Mouse (Mus musculus) stomach, postnatal 0 days (tissue): Measurements from ENCODE around the gene Tnrc6b. TPM values are rescaled to one million over a fixed set of nuclear protein-coding genes. Genes with fewer than 3 reads are reported as not detected.
"Not testable (repeated sequence)": the region's sequence is repeated elsewhere in the genome, so short reads cannot be mapped to it uniquely, and the experiment has no call there.

Source experiments
- ATAC-seq: fragments of 200-750 bp; cut with Nextera tagmentation; 2 replicates; pipeline ENCODE4 v1.8.0; 2017; ENCODE audit not compliant: low FRiP score, low TSS enrichment
- DNase-seq: peaks from one replicate; pipeline ENCODE4 v3.0.0-alpha.2; 2016; ENCODE audit warnings: low spot score
- H3K27ac ChIP-seq: fragments of 300-500 bp; sonication (generic); replicated peaks from 2 replicates; pipeline ENCODE4 v1.5.1; 2014; ENCODE audit warnings: mild to moderate bottlenecking, control low read depth
- H3K27me3 ChIP-seq: fragments of 300-500 bp; sonication (generic); 2 replicates; pipeline ENCODE4 v1.6.1; 2014; ENCODE audit warnings: low read length; ENCODE audit not compliant: control insufficient read depth, insufficient read depth
- H3K36me3 ChIP-seq: fragments of 300-500 bp; sonication (generic); 2 replicates; pipeline ENCODE4 v1.6.1; 2014; ENCODE audit warnings: low read length, mixed read lengths; ENCODE audit not compliant: control insufficient read depth, insufficient read depth
- H3K4me1 ChIP-seq: fragments of 300-500 bp; sonication (generic); replicated peaks from 2 replicates; pipeline ENCODE4 v1.6.1; 2014; ENCODE audit warnings: antibody characterized with exemption; ENCODE audit not compliant: control insufficient read depth, insufficient read depth
- H3K4me2 ChIP-seq: fragments of 300-500 bp; sonication (generic); replicated peaks from 2 replicates; pipeline ENCODE4 v1.6.1; 2014; ENCODE audit warnings: low read depth, mild to moderate bottlenecking, control low read depth, moderate library complexity
- H3K4me3 ChIP-seq: fragments of 300-500 bp; sonication (generic); 2 replicates; pipeline ENCODE4 v1.5.1; 2014; ENCODE audit warnings: low read depth, low read length, control low read depth
- H3K9ac ChIP-seq: fragments of 300-500 bp; sonication (generic); 2 replicates; pipeline ENCODE4 v1.6.1; 2014; ENCODE audit warnings: mild to moderate bottlenecking, low read length, control low read depth, mixed read lengths
- H3K9me3 ChIP-seq: fragments of 300-500 bp; sonication (generic); 2 replicates; pipeline ENCODE4 v1.6.1; 2016; ENCODE audit warnings: low read length; ENCODE audit not compliant: control insufficient read depth
- CTCF ChIP-seq: IDR thresholded peaks from 2 replicates; pipeline ENCODE4 v1.5.1; 2016; ENCODE audit warnings: antibody characterized with exemption, low read depth, mild to moderate bottlenecking, moderate library complexity
- EP300 ChIP-seq: optimal IDR thresholded peaks from 2 replicates; pipeline ENCODE3; 2016; ENCODE audit warnings: antibody characterized with exemption
- WGBS: fragments of 180-500 bp; shearing (Covaris S2); extraction: QIAGEN DNeasy Blood & Tissue Kit; methylation state at CpG from one replicate; pipeline ENCODE4 v1.1.7; 2014; 5-methylcytosine and 5-hydroxymethylcytosine counted together
- polyA plus RNA-seq: library from polyadenylated mRNA; unstranded; fragments of >200 nt; fragmentation: Nextera tagmentation; extraction: Ambion mirVana; gene quantifications from 2 replicates; pipeline ENCODE4 v1.2.1, GENCODE M21; 2015

Gene Tnrc6b
- polyA plus RNA-seq, 1 experiment from 2014 or later = 8.5 TPM

DNA sequence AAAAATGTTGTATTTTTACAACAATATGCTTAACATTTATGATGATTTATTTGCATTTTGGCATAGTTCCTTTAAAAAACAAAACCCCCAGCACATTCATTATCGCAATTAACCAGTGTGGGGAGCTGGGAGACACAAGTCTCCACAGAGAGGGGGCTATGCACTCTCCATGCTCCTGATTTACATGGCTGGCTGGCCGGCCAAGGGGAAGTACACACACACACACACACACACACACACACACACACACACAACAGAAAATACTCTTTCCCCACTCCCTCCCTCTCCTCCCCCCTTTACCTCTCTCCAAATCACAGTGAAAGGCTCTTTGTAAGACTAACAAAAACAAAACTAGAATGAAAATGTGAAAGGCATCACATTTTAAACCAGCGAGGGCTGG lies 11.3 kb downstream of the Tnrc6b start:
- TF ChIP-seq EP300 (no peak), CTCF (no peak)
- H3K27me3 ChIP-seq = no peaks in the 10 kb centered on the region
- H3K4me1 ChIP-seq = no peaks in the 10 kb centered on the region
- H3K9ac ChIP-seq = no peak overlapping the region
- 44% methylated on average over 3 of the region's 3 CpGs for WGBS
- ATAC-seq = no peak
- H3K4me2 ChIP-seq = no peak overlapping the region
- DNase-seq = no peak
- H3K27ac ChIP-seq = no peak overlapping the region
- H3K4me3 ChIP-seq = no peak overlapping the region
- H3K36me3 ChIP-seq = no peaks in the 10 kb centered on the region
- no peaks in the 10 kb centered on the region for H3K9me3 ChIP-seq

DNA sequence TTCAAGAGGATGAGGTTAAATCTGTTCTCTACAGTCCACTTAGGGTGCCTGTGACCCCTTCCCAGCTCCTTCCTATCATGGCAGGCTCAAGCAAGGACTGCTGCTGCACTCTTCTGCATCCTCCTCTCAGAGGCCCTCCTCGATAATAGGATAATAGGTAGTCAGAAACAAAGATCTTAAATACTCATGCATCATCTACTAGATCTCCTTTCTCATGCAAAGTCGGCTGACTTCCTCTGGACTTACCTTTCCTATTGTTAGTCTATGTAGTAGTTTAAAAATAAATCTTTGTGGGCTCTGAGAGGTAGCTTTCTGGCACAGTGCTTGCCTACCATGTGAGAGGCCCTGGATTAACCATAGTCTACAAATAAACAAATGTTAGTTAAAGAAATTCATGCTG lies 18.4 kb downstream of the Tnrc6b start:
- WGBS = 56% methylated on average over 2 of the region's 2 CpGs
- Histone ChIP-seq H3K4me3 (no peak overlapping the region), H3K4me1 (no peaks in the 10 kb centered on the region), H3K9me3 (no peaks in the 10 kb centered on the region), H3K4me2 (no peak overlapping the region), H3K36me3 (no peaks in the 10 kb centered on the region), H3K9ac (no peak overlapping the region), H3K27ac (no peak overlapping the region), H3K27me3 (no peaks in the 10 kb centered on the region)
- no peak for TF ChIP-seq CTCF
- no peak for TF ChIP-seq EP300
- no peak for DNase-seq
- ATAC-seq = no peak

DNA sequence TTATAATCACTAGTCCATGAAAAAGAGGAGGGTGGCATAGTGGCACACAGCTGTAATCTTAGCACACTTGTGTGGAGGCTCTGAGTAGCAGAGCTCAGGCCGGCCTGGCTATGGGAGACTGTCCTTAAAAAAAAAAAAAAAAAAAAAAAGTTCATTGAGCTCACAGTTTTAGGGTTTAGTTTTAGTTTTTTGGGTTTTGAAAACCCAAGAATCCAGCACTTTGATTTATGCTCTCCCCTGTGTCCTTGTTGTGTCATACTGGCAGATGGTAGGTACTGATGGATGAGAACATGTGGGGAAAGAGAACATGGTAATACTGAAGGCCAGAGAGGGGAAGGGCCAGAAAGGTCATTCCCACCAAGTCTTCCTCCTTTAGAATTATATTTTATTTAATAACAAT lies 19.9 kb downstream of the Tnrc6b start:
- Histone ChIP-seq H3K4me3 (no peak overlapping the region), H3K27me3 (no peaks in the 10 kb centered on the region), H3K9me3 (no peaks in the 10 kb centered on the region), H3K36me3 (no peaks in the 10 kb centered on the region), H3K4me2 (no peak overlapping the region), H3K27ac (no peak overlapping the region), H3K9ac (no peak overlapping the region), H3K4me1 (no peaks in the 10 kb centered on the region)
- DNase-seq = no peak
- TF ChIP-seq EP300 = no peak
- TF ChIP-seq CTCF = no peak
- WGBS = 92% methylated on average over 1 of the region's 1 CpGs
- ATAC-seq = no peak

DNA sequence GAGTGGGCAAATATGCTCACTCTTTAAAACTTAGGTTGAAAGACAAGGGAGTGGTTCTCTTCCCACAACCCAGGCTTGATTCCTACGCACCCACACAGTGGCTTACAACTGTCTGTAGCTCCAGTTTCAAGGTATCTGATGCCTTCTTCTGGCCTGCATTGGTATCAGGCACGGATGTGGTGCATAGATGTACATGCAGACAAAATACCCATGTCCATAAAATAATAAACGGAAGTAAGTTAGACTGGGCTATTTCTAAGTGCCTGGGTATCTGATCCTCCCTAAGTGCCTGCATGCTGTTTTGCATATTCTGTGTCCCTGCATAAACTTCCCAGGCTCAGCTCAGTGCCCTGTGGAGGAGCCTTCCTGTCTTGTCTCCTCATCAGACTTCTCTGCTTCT lies 20.4 kb downstream of the Tnrc6b start:
- H3K9me3 ChIP-seq = no peaks in the 10 kb centered on the region
- DNase-seq = no peak
- H3K36me3 ChIP-seq = no peaks in the 10 kb centered on the region
- TF ChIP-seq CTCF (no peak), EP300 (no peak)
- no peaks in the 10 kb centered on the region for H3K4me1 ChIP-seq
- ATAC-seq = no peak
- H3K9ac ChIP-seq = no peak overlapping the region
- WGBS = 70% methylated on average over 3 of the region's 3 CpGs
- H3K27ac ChIP-seq = no peak overlapping the region
- no peak overlapping the region for H3K4me2 ChIP-seq
- H3K27me3 ChIP-seq = no peaks in the 10 kb centered on the region
- H3K4me3 ChIP-seq = no peak overlapping the region

DNA sequence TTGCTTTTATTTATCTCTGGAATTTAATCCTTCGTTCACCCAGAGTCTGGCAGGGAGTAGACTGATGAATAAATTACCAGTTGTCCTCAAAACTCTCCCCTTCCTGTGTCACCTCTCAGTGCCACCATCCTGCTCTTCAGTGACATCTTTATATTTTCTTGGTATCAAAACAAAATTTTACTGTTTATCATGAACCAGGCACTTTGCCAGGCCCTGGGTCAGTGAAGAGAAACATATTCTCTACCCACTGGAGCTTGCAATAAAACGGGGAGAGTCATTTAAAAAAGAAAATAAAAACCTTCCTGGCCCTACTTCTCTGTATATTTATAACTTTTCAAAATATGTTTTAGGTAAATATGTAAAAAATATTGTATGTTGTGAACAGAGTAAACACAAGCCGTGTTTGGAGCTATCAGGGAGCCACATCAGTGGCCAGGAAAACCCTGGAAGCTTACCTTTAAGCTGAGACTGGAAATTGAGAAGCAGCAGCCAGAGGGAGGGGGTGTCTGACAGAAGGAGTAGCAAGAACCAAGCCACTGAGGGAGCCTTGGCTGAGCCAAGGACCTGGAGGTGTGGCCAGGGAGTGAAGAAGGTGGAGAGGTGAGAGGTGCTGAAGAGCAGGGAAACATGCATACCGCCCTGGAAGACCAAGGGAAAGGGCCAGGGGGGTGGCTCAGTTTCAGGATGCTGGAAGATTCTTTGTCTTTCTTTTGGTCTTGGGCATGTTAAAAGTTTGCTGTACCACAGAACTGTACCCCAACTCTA lies 21.3 kb downstream of the Tnrc6b start:
- no peak for DNase-seq
- no peak overlapping the region for H3K27ac ChIP-seq
- WGBS = 30% methylated on average over 4 of the region's 4 CpGs

DNA sequence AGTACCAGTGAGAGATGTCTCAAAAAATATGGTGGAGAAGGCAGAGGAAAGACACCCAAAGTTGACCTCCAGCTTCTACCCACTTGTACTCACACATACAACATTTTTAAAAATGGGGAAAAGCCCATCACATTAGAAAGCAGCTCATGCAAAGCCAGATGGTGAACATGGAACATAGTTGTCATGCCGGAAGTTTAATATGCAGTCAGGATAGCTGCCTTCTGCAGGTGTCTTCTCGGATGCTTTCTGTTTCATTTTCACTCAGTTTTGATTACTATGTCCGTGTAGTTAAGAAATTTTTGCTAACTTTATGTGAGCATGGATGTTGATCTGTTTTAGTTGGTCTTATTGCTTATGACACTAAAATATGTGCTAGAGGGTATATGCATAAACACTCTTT lies 24.2 kb downstream of the Tnrc6b start:
- no peak for TF ChIP-seq CTCF
- no peak for TF ChIP-seq EP300
- ATAC-seq = no peak
- no peak overlapping the region for H3K27ac ChIP-seq
- no peak overlapping the region for H3K4me3 ChIP-seq
- no peak for DNase-seq
- no peaks in the 10 kb centered on the region for H3K9me3 ChIP-seq
- WGBS = 83% methylated on average over 3 of the region's 3 CpGs
- no peaks in the 10 kb centered on the region for H3K36me3 ChIP-seq
- no peaks in the 10 kb centered on the region for H3K27me3 ChIP-seq
- no peak overlapping the region for H3K4me2 ChIP-seq
- no peaks in the 10 kb centered on the region for H3K4me1 ChIP-seq
- H3K9ac ChIP-seq = no peak overlapping the region

More for the DNA sequence above, 21.3 kb downstream of the Tnrc6b start:
- Histone ChIP-seq H3K4me1 (no peaks in the 10 kb centered on the region), H3K4me3 (no peak overlapping the region), H3K9ac (no peak overlapping the region), H3K36me3 (no peaks in the 10 kb centered on the region), H3K9me3 (no peaks in the 10 kb centered on the region), H3K4me2 (no peak overlapping the region), H3K27me3 (no peaks in the 10 kb centered on the region)
- no peak for ATAC-seq
- no peak for TF ChIP-seq EP300
- TF ChIP-seq CTCF = no peak

DNA sequence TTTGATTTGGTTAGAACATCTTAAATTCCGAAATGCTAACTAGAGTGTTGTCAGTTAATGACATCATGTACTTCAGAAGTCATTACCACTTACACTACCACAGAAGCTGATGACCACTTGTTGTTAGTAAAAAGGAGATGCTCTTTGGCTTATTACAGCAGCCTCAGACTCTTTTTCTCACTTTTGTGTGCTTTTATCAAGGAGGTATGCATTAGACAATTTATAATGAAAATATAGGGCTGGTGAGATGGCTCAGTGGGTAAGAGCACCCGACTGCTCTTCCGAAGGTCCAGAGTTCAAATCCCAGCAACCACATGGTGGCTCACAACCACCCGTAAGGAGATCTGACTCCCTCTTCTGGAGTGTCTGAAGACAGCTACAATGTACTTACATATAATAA lies 24.6 kb downstream of the Tnrc6b start:
- not testable (repeated sequence) for H3K27me3 ChIP-seq, H3K9me3 ChIP-seq, H3K4me1 ChIP-seq, H3K4me3 ChIP-seq, DNase-seq, H3K9ac ChIP-seq, ATAC-seq, H3K27ac ChIP-seq, H3K4me2 ChIP-seq, H3K36me3 ChIP-seq
- 92% methylated on average over 3 of the region's 4 CpGs for WGBS
